Mouse (Mus musculus) ES-Bruce4 (cell line): ENCODE results near the gene Tex9.

ENCODE experiments used
- CTCF ChIP-seq: IDR thresholded peaks from one replicate; pipeline ENCODE4 v1.8.1; 2011; ENCODE audit warnings: low read depth, low read length
- EP300 ChIP-seq: IDR thresholded peaks from 2 replicates; pipeline ENCODE4 v1.6.1; 2011; ENCODE audit warnings: low read depth, low read length; ENCODE audit not compliant: insufficient read depth
- POLR2A ChIP-seq: IDR thresholded peaks from one replicate; pipeline ENCODE4 v1.8.1; 2011; ENCODE audit warnings: low read length; ENCODE audit not compliant: insufficient read depth

DNA sequence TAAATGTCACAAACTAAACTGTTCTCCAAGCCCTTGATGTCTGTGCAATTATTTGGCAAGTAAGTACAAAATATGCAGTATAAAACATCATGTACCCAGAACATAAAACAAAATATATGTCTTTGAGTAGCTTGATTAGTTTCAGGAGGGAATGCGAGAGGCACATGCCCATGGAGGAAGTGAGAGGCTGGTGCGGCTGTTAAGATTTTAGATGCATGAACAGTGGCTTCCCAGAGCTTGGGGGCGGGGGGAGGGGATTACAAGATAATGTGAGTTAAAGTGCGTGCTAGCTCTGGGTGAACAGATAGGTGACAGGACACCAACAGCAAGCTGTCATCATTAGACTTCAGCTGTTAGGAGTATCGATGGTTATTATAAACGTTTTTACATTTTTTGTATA lies 40.9 kb downstream of the Tex9 start:
- no peak for TF ChIP-seq POLR2A
- TF ChIP-seq EP300, result no peak
- TF ChIP-seq CTCF, result no peak
